Mouse (Mus musculus): ENCODE results near the gene Chrm4.

The Chrm4 gene

DNA sequence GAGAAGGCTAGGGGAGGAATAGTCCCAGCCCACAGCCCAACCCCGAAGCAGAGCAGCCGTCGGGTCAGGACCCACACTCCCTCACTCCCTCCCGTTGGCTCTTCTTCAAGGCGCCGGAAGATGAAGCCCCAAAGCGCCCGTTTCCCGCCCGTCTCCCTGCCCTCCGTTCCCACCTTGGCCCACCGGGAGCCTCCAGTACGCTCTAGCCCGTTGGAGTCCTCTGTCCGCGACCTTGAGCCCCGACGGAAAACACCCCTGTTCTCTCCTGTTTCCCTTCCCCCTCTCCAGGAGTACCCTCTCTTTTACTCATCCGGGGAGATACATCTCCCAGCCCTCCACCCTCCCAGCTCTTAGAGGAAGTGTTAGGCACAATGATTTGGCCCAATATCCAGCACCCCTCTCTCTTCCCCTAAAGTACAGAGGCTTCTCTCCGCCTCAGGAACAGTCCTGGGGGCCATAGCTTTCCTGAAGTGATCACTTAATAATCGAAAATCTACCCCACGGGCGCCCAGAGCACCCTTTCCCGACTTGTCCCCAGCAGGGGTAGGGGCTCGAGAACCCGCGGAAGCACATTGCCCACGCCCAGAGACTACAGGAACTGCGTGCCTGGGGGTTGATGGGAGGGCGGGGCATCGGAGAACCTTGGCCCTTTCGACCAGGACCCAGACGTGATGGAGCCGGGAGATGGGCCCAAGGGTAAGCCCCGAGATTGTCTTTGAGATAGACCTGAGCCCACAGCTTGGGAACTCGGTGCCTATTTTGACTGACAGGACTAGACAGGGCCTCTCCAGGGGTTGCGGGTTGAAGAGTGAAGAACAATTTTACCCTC lies 4.2 kb upstream of the Chrm4 start:
- no peak for DNase-seq

DNA sequence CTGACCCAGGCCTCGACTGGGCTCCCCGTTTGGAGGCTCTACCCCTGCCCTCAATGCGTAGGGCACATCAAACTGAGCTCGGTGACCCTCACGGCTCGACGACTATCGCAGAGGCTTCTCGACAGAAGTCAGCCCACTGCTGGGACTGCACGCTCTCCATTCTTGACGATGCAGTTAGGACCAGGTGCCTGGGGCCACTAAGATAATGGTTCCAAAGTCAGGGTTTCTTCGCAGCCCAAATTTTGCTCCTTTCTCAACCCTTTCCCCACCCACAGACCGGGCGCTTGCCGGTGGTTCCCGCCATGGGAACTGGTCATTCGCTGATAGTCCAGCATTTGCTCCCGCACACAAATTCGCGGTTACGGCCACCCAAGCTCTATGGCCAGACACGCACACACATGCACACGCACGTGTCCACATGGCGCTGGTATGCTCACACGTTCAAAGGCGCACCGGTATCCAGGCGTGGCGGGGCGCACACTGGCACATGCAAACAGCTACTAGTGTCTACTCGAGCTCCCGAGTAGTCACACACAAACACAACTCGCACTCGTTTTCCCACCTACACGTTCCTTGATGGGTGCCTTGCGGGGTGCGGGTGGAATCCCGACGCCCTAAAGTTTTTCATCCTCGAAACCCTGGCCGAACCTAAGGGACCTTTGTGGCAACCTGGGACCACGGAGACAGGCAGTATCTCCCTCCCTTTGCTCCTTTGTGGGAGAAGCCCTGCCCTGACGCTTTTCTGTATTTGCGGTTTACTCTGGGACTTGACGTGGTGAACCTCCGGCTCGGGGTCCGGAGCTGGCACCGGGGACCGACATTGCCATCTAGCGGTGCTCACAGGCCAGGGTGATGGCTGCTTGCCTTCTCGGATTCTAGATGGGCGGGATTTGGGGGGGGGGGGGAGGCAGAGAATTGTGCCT lies 3.4 kb upstream of the Chrm4 start:
- DNase-seq, result peak; percentile 68 to 84

GRCm38 (mm10) chr2:91924726-91925125 lies 2.3 kb upstream of the Chrm4 start:
- DNase-seq, result no peak

GRCm38 (mm10) chr2:91925442-91925841 lies 1.6 kb upstream of the Chrm4 start:
- DNase-seq, result no peak

GRCm38 (mm10) chr2:91927826-91928533 lies 931 bp downstream of the Chrm4 start:
- peak; percentile 76 to 93 for DNase-seq

GRCm38 (mm10) chr2:91928534-91929350 lies 1.7 kb downstream of the Chrm4 start:
- DNase-seq, result no peak

GRCm38 (mm10) chr2:91929455-91929854 lies 2.4 kb downstream of the Chrm4 start:
- DNase-seq, result no peak

DNA sequence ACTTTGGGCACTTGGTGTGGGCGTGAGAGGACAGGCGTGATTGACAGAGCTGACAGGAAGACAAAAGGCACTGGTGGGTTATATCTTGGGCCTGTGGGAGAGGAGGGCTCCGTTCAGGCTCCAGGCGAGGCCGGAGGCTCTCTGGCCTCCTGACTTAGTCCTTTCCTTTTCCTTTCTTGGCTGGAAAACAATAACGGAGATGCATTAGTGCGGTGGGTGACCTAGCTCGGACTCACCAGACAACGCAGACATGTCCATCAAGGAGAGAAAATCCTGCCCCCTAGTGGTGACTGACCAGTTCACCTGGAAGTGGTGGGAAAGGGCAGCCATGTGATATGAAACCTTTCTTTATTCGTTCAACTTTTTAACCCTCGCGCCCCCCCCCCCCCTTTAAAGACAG lies 2.9 kb downstream of the Chrm4 start:
- DNase-seq, result peak; percentile 68 to 77

DNA sequence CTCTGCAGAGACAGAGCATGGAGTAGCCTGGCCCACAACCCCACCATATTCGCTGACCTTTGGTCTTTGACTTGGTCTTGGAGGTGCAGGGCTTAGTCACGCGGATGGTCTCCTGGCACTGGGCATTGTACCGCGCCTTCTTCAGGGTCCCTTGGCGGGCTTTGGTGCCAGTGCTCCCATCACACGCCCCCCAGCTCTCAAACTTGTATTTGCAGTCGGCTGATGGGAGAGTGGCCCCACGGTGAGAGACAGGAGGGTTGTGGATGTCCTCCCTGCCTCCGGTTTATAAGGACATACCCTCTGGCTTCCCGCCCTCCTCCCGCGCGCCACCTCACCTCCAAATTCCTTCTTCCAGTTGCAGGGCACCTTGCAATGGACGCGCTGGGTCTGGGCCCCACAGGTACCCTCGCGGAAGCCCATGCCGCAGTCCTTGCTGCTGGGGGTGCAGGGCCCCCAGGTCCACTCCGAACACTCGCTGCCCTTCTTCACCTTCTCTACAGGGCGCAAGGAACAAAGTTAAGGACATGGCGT lies 3.8 kb downstream of the Chrm4 start:
- peak; percentile 70 for DNase-seq

DNA sequence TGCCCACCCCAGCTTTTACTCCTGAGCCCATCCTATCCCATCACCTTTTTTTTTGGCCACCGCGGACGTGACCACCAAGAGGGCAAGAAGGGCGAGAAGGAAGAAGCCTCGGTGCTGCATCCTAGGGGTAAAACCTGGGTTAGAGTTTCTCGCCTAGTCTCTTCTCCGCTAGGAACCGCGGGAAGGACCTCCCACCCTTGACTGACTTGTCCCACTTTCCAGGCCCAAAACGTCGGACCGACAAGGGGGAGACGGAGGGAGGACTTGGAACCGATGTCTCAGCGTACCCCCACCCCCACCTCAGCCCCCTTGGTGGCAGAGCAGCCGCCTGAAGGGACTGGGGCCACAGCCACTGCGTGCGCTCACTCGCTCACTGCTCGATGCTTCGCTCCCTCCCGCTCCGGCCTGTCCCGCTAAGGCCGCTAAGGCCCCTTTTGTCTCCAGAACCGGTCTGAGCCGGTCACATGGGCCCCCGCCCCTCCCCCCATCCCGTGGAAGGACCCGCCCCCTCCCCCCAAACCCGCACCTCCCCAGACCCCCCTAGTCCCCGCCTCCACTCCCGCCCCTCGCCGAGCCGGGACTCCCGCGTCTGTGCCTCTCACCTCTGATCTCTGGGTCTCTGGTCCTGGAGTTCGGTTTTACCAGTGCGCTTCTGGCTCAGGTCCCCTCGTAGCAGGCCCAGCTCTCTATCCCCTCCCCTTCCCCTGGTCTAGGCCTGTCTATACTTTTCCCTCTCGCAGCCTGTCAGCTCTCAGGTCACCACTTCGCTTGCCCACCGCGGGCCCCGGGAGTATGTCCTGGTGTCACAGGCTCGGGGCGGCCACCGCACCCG lies 4.5 kb downstream of the Chrm4 start:
- DNase-seq, result peak in 1 of 2 experiments; percentile 62

- DNase-seq, result peak in 1 of 2 experiments; percentile 36
Observed at GRCm38 (mm10) chr2:91932160-91932711, 5.2 kb downstream of the Chrm4 start, which contains the start of gene Mdk. Mdk (minus strand) TSS chr2:91932297.

- DNase-seq, result no peak
Observed at GRCm38 (mm10) chr2:91932737-91933350, 5.8 kb downstream of the Chrm4 start.

DNA sequence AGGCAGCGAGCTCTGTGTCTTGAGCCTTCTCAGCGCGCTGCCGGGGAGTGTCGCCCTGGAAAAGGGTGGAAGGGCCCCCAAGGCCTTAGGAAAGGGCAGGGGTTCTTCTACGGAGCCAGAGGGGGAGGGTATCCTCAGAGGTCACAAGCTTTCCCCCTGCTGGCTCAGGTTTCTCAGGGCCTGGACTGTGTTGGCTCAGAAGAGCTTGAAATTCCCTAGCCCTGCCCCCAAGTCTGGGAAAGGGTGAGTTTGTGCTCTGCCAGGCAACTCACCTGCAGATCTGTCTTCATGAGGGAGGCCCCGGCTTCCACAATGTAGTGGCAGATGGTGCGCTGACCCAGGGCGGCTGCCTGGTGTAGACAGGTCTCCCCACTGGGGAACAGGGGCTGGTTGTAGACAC lies 6.4 kb downstream of the Chrm4 start:
- DNase-seq, result no peak

DNA sequence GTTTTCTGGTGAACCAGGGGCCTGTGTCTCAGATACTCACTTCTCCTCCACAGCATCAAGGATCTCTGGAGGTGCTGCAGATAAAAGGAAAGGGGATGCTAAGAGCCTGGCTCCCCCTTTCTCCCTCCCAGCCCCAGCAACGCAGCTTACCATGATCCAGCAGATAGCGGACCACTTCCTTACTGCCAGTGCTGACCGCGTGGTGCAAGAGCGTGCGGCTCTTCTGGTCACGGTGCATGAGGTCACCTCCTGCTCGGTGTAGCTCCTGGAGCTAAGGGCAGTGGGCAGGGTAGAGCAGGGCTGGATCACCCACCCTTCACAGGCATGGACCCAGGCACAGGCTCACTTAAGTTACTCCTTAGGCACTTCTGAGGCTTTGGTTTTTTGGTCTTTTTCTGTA lies 7.0 kb downstream of the Chrm4 start:
- no peak for DNase-seq

DNA sequence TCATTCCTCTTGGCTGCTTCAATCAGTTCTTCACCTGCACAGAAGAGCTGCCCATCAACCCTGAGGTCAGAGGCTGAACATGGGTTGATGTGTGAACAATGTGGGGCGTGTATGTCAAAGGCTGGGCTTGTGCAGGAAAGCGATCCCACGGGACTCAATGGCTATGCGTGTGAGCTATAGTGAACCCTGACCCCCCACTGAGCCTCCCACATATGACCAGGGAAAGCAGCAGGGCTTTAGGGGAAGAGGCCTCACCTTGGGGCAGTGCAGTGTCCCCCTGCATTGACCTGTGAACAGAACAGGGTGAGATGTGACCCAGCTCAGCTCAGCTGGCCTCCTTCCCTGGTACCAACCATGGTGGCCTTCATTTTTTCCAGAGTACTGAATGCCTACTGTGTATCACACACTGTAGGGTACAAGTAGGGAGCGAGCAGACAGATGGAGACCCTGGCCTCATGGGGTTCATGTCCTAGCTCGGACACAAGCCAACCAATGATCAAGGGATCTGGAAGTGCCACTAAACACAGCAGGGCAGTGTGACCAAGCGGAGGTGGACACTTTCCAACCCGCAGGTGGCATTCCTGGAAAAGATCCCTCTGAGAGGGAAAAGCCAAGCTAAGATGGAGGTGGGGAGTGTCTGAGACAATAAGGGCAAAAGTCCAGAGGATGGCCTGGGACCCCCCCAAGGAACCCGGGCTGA lies 7.9 kb downstream of the Chrm4 start:
- DNase-seq, result peak in 1 of 2 experiments; percentile 39

GRCm38 (mm10) chr2:91936154-91936553 lies 9.1 kb downstream of the Chrm4 start:
- DNase-seq, result no peak

DNA sequence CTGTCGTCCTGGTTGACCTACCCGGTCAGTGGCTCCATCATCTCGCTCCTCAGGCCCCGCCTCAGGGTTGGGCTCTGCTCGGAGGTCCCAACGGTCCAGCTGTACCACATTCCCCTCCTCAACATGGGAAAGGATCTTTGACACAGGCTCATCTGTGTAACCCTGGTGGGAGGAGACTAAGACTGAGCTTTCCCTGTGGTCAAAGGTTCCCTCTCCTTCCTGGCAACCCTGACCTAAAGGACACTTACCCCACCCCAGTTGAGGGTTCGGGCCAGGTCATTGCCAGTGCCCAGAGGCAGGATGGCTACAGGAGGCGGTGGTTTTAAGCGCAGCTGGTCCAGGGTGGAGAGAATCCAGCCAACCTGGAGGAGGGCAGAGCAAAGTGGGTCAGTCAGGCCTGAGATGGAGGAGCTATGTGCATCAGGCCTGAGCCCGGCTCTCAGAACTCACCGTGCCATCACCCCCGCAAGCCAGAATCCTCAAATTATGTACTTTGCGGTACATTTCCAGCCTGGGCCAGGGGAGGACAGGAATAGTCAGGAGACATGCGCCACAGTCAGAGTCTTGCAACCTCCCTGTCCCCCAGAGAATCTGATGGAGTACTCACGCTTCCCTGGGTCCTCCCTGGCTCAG lies 12.4 kb downstream of the Chrm4 start:
- DNase-seq, result peak; percentile 74 to 81

GRCm38 (mm10) chr2:91942356-91942755 lies 15.3 kb downstream of the Chrm4 start:
- DNase-seq, result peak in 1 of 2 experiments; percentile 52
